Mouse (Mus musculus) liver, embryonic 13.5 days (tissue): Measurements from ENCODE around the gene Anapc16. TPM values are rescaled to one million over a fixed set of nuclear protein-coding genes. Genes with fewer than 3 reads are reported as not detected.

Experiments used
- ATAC-seq: fragments of 200-750 bp; cut with Nextera tagmentation; 2 replicates; pipeline ENCODE4 v1.8.0; 2017; ENCODE audit warnings: low read depth, mild to moderate bottlenecking, moderate number of reproducible peaks, moderate library complexity
- DNase-seq: peaks from one replicate; pipeline ENCODE4 v3.0.0; 2022
- H3K27ac ChIP-seq: fragments of 300-500 bp; sonication (generic); 2 replicates; pipeline ENCODE4 v1.5.1; 2015; ENCODE audit warnings: moderate library complexity, mild to moderate bottlenecking, inconsistent platforms
- H3K27me3 ChIP-seq: fragments of 300-500 bp; sonication (generic); 2 replicates; pipeline ENCODE4 v1.6.1; 2015; ENCODE audit warnings: mild to moderate bottlenecking, inconsistent platforms
- H3K36me3 ChIP-seq: fragments of 300-500 bp; sonication (generic); 2 replicates; pipeline ENCODE4 v1.6.1; 2015; ENCODE audit warnings: mild to moderate bottlenecking, inconsistent platforms
- H3K4me1 ChIP-seq: fragments of 300-500 bp; sonication (generic); replicated peaks from 2 replicates; pipeline ENCODE4 v1.6.1; 2015; ENCODE audit warnings: inconsistent platforms
- H3K4me2 ChIP-seq: fragments of 300-500 bp; sonication (generic); 2 replicates; pipeline ENCODE4 v1.6.1; 2015; ENCODE audit warnings: inconsistent platforms, mild to moderate bottlenecking, moderate library complexity
- H3K4me3 ChIP-seq: fragments of 300-500 bp; sonication (generic); replicated peaks from 2 replicates; pipeline ENCODE4 v1.5.1; 2015; ENCODE audit warnings: mild to moderate bottlenecking, inconsistent platforms
- H3K9ac ChIP-seq: fragments of 300-500 bp; sonication (generic); 2 replicates; pipeline ENCODE4 v1.6.1; 2015; ENCODE audit warnings: mild to moderate bottlenecking, inconsistent platforms
- H3K9me3 ChIP-seq: fragments of 300-500 bp; sonication (generic); replicated peaks from 2 replicates; pipeline ENCODE4 v1.6.1; 2016; ENCODE audit warnings: inconsistent platforms
- WGBS: fragments of 180-500 bp; shearing (Covaris S2); methylation state at CpG from one replicate; pipeline ENCODE4 v1.1.7; 2015; ENCODE audit not compliant: insufficient replicate concordance; 5-methylcytosine and 5-hydroxymethylcytosine counted together
- polyA plus RNA-seq: library from polyadenylated mRNA; unstranded; fragments of >200 nt; fragmentation: Nextera tagmentation; extraction: Ambion mirVana; gene quantifications from 2 replicates; pipeline ENCODE4 v1.2.1, GENCODE M21; 2015

Gene Anapc16
- polyA plus RNA-seq, 1 experiment from 2014 or later: 52.7 TPM

- H3K27me3 ChIP-seq: no peaks in the 10 kb centered on the region
- H3K36me3 ChIP-seq: no peaks in the 10 kb centered on the region
- H3K4me3 ChIP-seq: no peak overlapping the region
- H3K4me2 ChIP-seq: no peak overlapping the region
- H3K9me3 ChIP-seq: no peaks in the 10 kb centered on the region
- DNase-seq (no peak), ATAC-seq (no peak)
- H3K27ac ChIP-seq: no peak overlapping the region
- H3K9ac ChIP-seq: no peak overlapping the region
- WGBS: 61% methylated on average over 11 of the region's 11 CpGs
- peaks cover 54% of the 10 kb centered on the region for H3K4me1 ChIP-seq
These were observed 23.8 kb downstream of the Anapc16 start for GRCm38 (mm10) chr10:59978873-59979743.

- Histone ChIP-seq H3K9me3 (no peaks in the 10 kb centered on the region), H3K4me1 (peaks cover 61% of the 10 kb centered on the region), H3K27ac (no peak overlapping the region), H3K4me2 (no peak overlapping the region), H3K36me3 (no peaks in the 10 kb centered on the region), H3K9ac (no peak overlapping the region), H3K4me3 (no peak overlapping the region), H3K27me3 (no peaks in the 10 kb centered on the region)
- DNase-seq: no peak
- no peak for ATAC-seq
- WGBS: 57% methylated on average over 2 of the region's 2 CpGs
These were observed 24.5 kb downstream of the Anapc16 start for GRCm38 (mm10) chr10:59978401-59978800.

DNA sequence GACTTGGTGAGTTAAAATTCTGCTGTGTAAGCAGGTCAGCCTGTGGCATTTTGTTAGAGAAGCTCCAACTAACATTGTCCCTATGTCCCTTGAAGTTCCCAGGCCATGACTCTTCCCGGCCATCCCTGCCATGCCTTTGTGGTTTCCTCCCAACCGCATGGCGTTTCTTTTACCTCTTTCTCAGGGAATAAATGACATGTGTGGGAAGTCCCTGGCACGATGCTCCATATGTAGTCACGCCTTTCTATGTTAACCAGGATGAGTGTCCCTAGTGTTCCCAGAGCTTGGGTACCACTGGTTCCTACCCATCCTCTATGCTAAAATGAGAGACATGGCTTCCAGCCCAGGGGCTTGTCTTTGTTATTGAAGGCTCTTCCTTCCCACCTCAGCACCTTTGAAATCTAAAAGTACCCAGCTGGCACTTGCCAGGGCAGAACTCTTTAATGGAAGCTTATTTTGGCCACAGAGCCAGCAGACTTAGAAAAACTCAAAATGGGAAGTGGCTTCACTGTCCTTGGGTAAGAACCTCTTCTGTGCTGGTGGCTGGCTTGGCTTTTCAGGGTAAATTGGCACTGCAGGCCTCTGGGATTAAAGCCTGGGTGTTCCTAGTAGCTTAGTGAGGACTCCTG is 25.1 kb downstream of the Anapc16 start:
- no peak overlapping the region for H3K27ac ChIP-seq
- H3K36me3 ChIP-seq: no peaks in the 10 kb centered on the region
- no peaks in the 10 kb centered on the region for H3K27me3 ChIP-seq
- WGBS: 63% methylated on average over 5 of the region's 5 CpGs
- H3K4me1 ChIP-seq: peaks cover 66% of the 10 kb centered on the region
- H3K9ac ChIP-seq: no peak overlapping the region
- DNase-seq (no peak), ATAC-seq (no peak)
- H3K4me2 ChIP-seq: no peak overlapping the region
- no peak overlapping the region for H3K4me3 ChIP-seq
- no peaks in the 10 kb centered on the region for H3K9me3 ChIP-seq

- DNase-seq (no peak), ATAC-seq (no peak)
- no peak overlapping the region for H3K27ac ChIP-seq
- no peak overlapping the region for H3K4me3 ChIP-seq
- H3K36me3 ChIP-seq: no peaks in the 10 kb centered on the region
- 70% methylated on average over 2 of the region's 4 CpGs for WGBS
- peaks cover 62% of the 10 kb centered on the region for H3K4me1 ChIP-seq
- H3K4me2 ChIP-seq: no peak overlapping the region
- H3K27me3 ChIP-seq: peaks cover under 1% of the 10 kb centered on the region; the same call in 1 of the 2 replicates
- no peak overlapping the region for H3K9ac ChIP-seq
- no peaks in the 10 kb centered on the region for H3K9me3 ChIP-seq
These were observed 25.8 kb downstream of the Anapc16 start for GRCm38 (mm10) chr10:59977141-59977540.

DNA sequence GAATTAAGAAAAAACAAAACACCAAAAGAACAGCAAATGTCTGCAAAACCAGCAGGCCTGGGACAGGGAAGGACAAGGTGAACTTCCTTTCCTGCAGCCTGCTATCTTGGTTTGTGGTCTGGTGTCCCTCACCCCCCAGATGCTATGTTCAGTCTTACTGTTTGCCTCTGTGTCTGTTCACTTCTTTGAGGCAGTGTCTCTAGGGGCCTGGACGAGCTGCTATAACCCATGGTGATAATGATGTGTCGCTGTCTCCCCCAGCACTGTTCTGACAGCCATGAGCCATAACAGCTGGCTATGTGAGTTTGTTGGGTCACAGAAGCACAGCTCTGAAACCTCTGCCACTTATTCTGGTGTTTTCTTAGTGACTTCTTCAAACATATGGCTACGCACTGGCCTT is 28.1 kb downstream of the Anapc16 start:
- H3K9ac ChIP-seq: no peak overlapping the region
- H3K9me3 ChIP-seq: no peaks in the 10 kb centered on the region
- H3K36me3 ChIP-seq: no peaks in the 10 kb centered on the region
- no peak overlapping the region for H3K4me2 ChIP-seq
- no peak for DNase-seq
- peak overlapping the region; percentile 43 for H3K27ac ChIP-seq
- WGBS: 33% methylated on average over 3 of the region's 3 CpGs
- no peak for ATAC-seq
- peaks cover 21% of the 10 kb centered on the region for H3K27me3 ChIP-seq
- no peak overlapping the region for H3K4me3 ChIP-seq
- H3K4me1 ChIP-seq: peaks cover 58% of the 10 kb centered on the region

- peaks cover 60% of the 10 kb centered on the region for H3K4me1 ChIP-seq
- no peak overlapping the region for H3K9ac ChIP-seq
- no peak overlapping the region for H3K27ac ChIP-seq
- H3K27me3 ChIP-seq: peaks cover 25% of the 10 kb centered on the region
- no peak overlapping the region for H3K4me2 ChIP-seq
- no peak overlapping the region for H3K4me3 ChIP-seq
- 18% methylated on average over 6 of the region's 6 CpGs for WGBS
- no peak for DNase-seq
- no peak for ATAC-seq
- H3K9me3 ChIP-seq: no peaks in the 10 kb centered on the region
- no peaks in the 10 kb centered on the region for H3K36me3 ChIP-seq
These were observed 28.7 kb downstream of the Anapc16 start for GRCm38 (mm10) chr10:59974191-59974664.

GRCm38 (mm10) chr10:59973400-59973799 is 29.5 kb downstream of the Anapc16 start:
- DNase-seq: no peak
- Histone ChIP-seq H3K4me3 (no peak overlapping the region), H3K9me3 (no peaks in the 10 kb centered on the region), H3K4me2 (no peak overlapping the region), H3K36me3 (no peaks in the 10 kb centered on the region), H3K9ac (no peak overlapping the region), H3K27me3 (peaks cover 25% of the 10 kb centered on the region), H3K4me1 (peaks cover 51% of the 10 kb centered on the region), H3K27ac (no peak overlapping the region)
- no peak for ATAC-seq
- WGBS: 67% methylated on average over 4 of the region's 4 CpGs

GRCm38 (mm10) chr10:59972999-59973398 is 29.9 kb downstream of the Anapc16 start:
- Histone ChIP-seq H3K27me3 (peaks cover 25% of the 10 kb centered on the region), H3K4me1 (peaks cover 47% of the 10 kb centered on the region), H3K9ac (no peak overlapping the region), H3K36me3 (no peaks in the 10 kb centered on the region), H3K4me3 (no peak overlapping the region), H3K9me3 (no peaks in the 10 kb centered on the region), H3K4me2 (no peak overlapping the region), H3K27ac (no peak overlapping the region)
- WGBS: 72% methylated on average over 6 of the region's 6 CpGs
- ATAC-seq (no peak), DNase-seq (no peak)

DNA sequence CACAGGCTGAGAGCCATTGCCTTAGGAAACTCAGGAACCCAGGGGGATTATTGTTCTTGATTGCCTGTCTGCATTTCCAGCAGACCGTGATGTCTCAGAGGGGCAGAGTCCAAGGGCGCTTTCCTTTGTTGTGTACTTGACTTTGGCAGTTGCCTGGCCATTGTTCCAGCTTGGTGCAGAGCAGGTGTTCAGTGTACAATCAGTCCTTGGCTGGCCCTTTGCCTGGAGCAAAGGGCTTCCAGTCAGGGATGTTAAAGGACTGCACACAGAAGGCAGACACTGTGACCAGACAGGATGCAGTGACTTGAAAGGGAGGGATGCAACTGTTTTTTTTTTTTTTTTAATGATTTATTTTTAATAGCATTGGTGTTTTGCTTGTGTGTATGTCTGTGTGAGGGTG is 30.4 kb downstream of the Anapc16 start:
- no peak overlapping the region for H3K4me3 ChIP-seq
- H3K9me3 ChIP-seq: no peaks in the 10 kb centered on the region
- no peak overlapping the region for H3K27ac ChIP-seq
- H3K27me3 ChIP-seq: peaks cover 26% of the 10 kb centered on the region
- no peak overlapping the region for H3K4me2 ChIP-seq
- peaks cover 43% of the 10 kb centered on the region for H3K4me1 ChIP-seq
- H3K9ac ChIP-seq: no peak overlapping the region
- WGBS: 69% methylated on average over 2 of the region's 2 CpGs
- ATAC-seq (no peak), DNase-seq (no peak)
- H3K36me3 ChIP-seq: no peaks in the 10 kb centered on the region

DNA sequence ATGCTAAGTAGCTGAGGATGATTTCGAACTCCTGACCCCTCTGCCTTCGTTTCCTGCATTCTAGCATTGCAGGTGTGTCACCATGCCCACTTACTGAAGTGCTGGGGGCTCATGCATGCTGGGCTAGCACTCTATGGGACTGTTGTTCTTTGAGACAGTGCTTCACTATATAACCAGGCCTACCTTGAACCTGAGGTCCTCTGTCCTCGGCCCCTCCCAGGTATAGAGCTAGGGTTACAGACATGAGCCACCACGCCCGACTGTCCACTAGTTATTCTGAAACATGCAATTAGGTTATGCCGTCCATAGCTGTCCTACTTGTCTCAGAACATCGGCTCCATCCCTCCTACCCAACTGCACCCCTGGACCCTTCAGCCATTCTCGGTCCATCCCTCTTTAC is 31.1 kb downstream of the Anapc16 start:
- no peak overlapping the region for H3K4me3 ChIP-seq
- WGBS: 81% methylated on average over 8 of the region's 8 CpGs
- no peak for ATAC-seq

DNA sequence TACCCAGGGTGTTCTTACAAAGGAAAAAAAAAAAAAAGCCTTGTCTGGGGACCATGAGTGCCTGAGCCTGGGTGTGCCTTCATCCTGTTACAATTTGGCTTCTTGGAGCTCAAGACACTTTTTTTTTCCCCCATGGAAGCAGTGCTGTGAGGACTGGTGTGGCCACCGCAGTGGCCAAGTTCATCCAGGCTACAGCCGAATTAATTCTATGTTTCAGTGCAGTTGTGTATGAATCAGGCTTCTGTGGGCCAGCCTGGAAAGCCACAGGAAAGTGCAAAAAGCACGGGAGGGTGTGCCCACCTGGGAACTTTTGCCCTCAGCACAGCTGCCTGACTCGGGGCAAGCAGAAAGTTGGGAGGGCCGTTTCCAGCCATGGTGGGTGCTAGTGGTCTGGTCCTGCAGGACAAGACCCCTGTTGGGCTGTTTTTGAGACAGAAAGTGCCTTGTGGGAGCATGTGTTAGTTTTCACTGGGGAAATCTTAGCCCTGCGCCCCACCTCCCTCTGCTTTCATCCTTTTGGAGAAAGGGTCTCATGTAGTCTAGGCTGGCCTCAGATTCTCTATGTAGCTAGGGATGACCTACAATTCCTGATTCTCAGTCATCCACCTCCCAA is 32.4 kb downstream of the Anapc16 start:
- 22% methylated on average over 6 of the region's 6 CpGs for WGBS
- peak overlapping the region; percentile 45 for H3K4me3 ChIP-seq
- peaks cover 45% of the 10 kb centered on the region for H3K4me1 ChIP-seq
- no peaks in the 10 kb centered on the region for H3K9me3 ChIP-seq
- 0 out of 2 replicates have a peak overlapping the region, but pooled peaks have one; percentile 48 for H3K9ac ChIP-seq
- H3K27me3 ChIP-seq: peaks cover 28% of the 10 kb centered on the region
- H3K4me2 ChIP-seq: peak overlapping the region; percentile 59
- no peak for DNase-seq
- no peak overlapping the region for H3K27ac ChIP-seq
- no peak for ATAC-seq
- H3K36me3 ChIP-seq: no peaks in the 10 kb centered on the region

More for the DNA sequence above, 31.1 kb downstream of the Anapc16 start:
- Histone ChIP-seq H3K9me3 (no peaks in the 10 kb centered on the region), H3K27ac (no peak overlapping the region), H3K36me3 (no peaks in the 10 kb centered on the region), H3K4me2 (no peak overlapping the region), H3K9ac (no peak overlapping the region), H3K27me3 (peaks cover 28% of the 10 kb centered on the region), H3K4me1 (peaks cover 43% of the 10 kb centered on the region)
- no peak for DNase-seq
